Mouse (Mus musculus) adrenal gland, adult 18-20 months (tissue): ENCODE measurements around the gene Tbc1d8b. TPM values are rescaled to one million over a fixed set of nuclear protein-coding genes. Genes with fewer than 3 reads are reported as not detected.

Experiments used
- DNase-seq, 2 experiments: peaks; one replicate each; pipeline ENCODE4 v3.0.0; 2021 to 2022; ENCODE audit warnings: low spot score in 2 of 2
- total RNA-seq, 2 experiments: library from RNA; stranded (reverse); gene quantifications; 1 replicate in 1 of 2; 2 replicates in 1 of 2; pipeline ENCODE4 v1.2.3; 2021

Gene Tbc1d8b
- total RNA-seq, 2 experiments from 2014 or later, result 7.1 to 9.4 TPM

- no peak for DNase-seq
These were observed 94.1 kb downstream of the Tbc1d8b start for GRCm38 (mm10) chrX:139778886-139779285.

GRCm38 (mm10) chrX:139779401-139779800, 94.6 kb downstream of the Tbc1d8b start:
- no peak for DNase-seq

GRCm38 (mm10) chrX:139780988-139781387, 96.2 kb downstream of the Tbc1d8b start:
- no peak for DNase-seq

- no peak for DNase-seq
These were observed 96.8 kb downstream of the Tbc1d8b start for GRCm38 (mm10) chrX:139781563-139781962.

GRCm38 (mm10) chrX:139782278-139783044, 97.7 kb downstream of the Tbc1d8b start, which contains the start of gene Ripply1:
Gene Ripply1, minus strand, starts transcription at chrX:139782353.
- no peak for DNase-seq

GRCm38 (mm10) chrX:139783045-139783422, 98.2 kb downstream of the Tbc1d8b start:
- DNase-seq, result peak; percentile 34 to 56

- no peak for DNase-seq
These were observed 101.0 kb downstream of the Tbc1d8b start for GRCm38 (mm10) chrX:139785764-139786163.

- DNase-seq, result no peak
These were observed 109.5 kb downstream of the Tbc1d8b start for GRCm38 (mm10) chrX:139794072-139794845.

- DNase-seq, result no peak
These were observed 111.2 kb downstream of the Tbc1d8b start for GRCm38 (mm10) chrX:139796037-139796436.

- DNase-seq, result no peak
These were observed 113.1 kb downstream of the Tbc1d8b start for GRCm38 (mm10) chrX:139797875-139798274.

- DNase-seq, result no peak
These were observed 115.2 kb downstream of the Tbc1d8b start for GRCm38 (mm10) chrX:139799953-139800352.

GRCm38 (mm10) chrX:139800406-139800878, 115.6 kb downstream of the Tbc1d8b start, which contains the start of gene Cldn2:
Gene Cldn2, plus strand, starts transcription at chrX:139800828.
- DNase-seq, result no peak

Other genes starting within 250 kb of the Tbc1d8b start
- gene D330045A20Rik, start 204.6 kb upstream of the Tbc1d8b start, total RNA-seq, result under 1 TPM; 0.80 to 0.96 TPM
- 10 to 100 TPM; 30.6 to 37.8 TPM for gene Rnf128, start 121.7 kb upstream of the Tbc1d8b start, total RNA-seq
- gene Gm15013, start 29.5 kb downstream of the Tbc1d8b start, total RNA-seq, result not detected
- gene Ripply1, start 97.4 kb downstream of the Tbc1d8b start, total RNA-seq, result not detected
- under 1 TPM in 1 of 2 experiments, not detected in 1; 0.66 TPM for gene Cldn2, start 115.8 kb downstream of the Tbc1d8b start, total RNA-seq
- gene Morc4, start 186.7 kb downstream of the Tbc1d8b start, total RNA-seq, result 10 to 100 TPM in 1 of 2 experiments, 1 to 10 TPM in 1; 6.4 to 15.8 TPM